Mouse (Mus musculus) adipocyte (in vitro differentiated cells): ENCODE measurements around the gene Dclk1.

Experiments used
- DNase-seq: peaks from one replicate; pipeline ENCODE4 v3.0.0-alpha.2; 2016; ENCODE audit warnings: low spot score

Gene Dclk1

GRCm38 (mm10) chr3:55451877-55452276 is 209.7 kb downstream of the Dclk1 start:
- no peak for DNase-seq

- no peak for DNase-seq
These were observed 210.3 kb downstream of the Dclk1 start for GRCm38 (mm10) chr3:55452464-55452863.

GRCm38 (mm10) chr3:55461092-55461491 is 218.9 kb downstream of the Dclk1 start:
- DNase-seq = no peak

GRCm38 (mm10) chr3:55461685-55462655 is 219.8 kb downstream of the Dclk1 start:
- DNase-seq = no peak

GRCm38 (mm10) chr3:55462904-55463668 is 220.9 kb downstream of the Dclk1 start:
- DNase-seq = no peak

GRCm38 (mm10) chr3:55464226-55464625 is 222.1 kb downstream of the Dclk1 start:
- DNase-seq = no peak

GRCm38 (mm10) chr3:55465785-55466184 is 223.6 kb downstream of the Dclk1 start:
- no peak for DNase-seq

GRCm38 (mm10) chr3:55466348-55466747 is 224.2 kb downstream of the Dclk1 start:
- DNase-seq = no peak

- no peak for DNase-seq
These were observed 229.9 kb downstream of the Dclk1 start, which contains the start of gene Gm21954 for GRCm38 (mm10) chr3:55472110-55472509. TSS of gene Gm21954 (minus strand) at chr3:55472210.

GRCm38 (mm10) chr3:55473146-55473545 is 231.0 kb downstream of the Dclk1 start:
- DNase-seq = no peak

- no peak for DNase-seq
These were observed 234.5 kb downstream of the Dclk1 start for GRCm38 (mm10) chr3:55476694-55477093.

- no peak for DNase-seq
These were observed 237.1 kb downstream of the Dclk1 start for GRCm38 (mm10) chr3:55479306-55479705.

GRCm38 (mm10) chr3:55481140-55481539 is 239.0 kb downstream of the Dclk1 start:
- no peak for DNase-seq

GRCm38 (mm10) chr3:55483328-55483727 is 241.2 kb downstream of the Dclk1 start:
- DNase-seq = no peak

GRCm38 (mm10) chr3:55489231-55489990 is 247.2 kb downstream of the Dclk1 start:
- no peak for DNase-seq

GRCm38 (mm10) chr3:55492021-55492420 is 249.9 kb downstream of the Dclk1 start:
- DNase-seq = no peak

GRCm38 (mm10) chr3:55494348-55494747 is 252.2 kb downstream of the Dclk1 start:
- DNase-seq = no peak

GRCm38 (mm10) chr3:55495231-55495630 is 253.1 kb downstream of the Dclk1 start:
- no peak for DNase-seq

GRCm38 (mm10) chr3:55495866-55496265 is 253.7 kb downstream of the Dclk1 start:
- DNase-seq = no peak

- DNase-seq = no peak
These were observed 254.3 kb downstream of the Dclk1 start for GRCm38 (mm10) chr3:55496462-55496941.

GRCm38 (mm10) chr3:55499298-55499697 is 257.1 kb downstream of the Dclk1 start:
- DNase-seq = no peak

- no peak for DNase-seq
These were observed 268.0 kb downstream of the Dclk1 start for GRCm38 (mm10) chr3:55510198-55510597.
